Mouse (Mus musculus) brown adipose tissue, adult 24 weeks (tissue): ENCODE measurements around the gene Gsc2. TPM values are rescaled to one million over a fixed set of nuclear protein-coding genes. Genes with fewer than 3 reads are reported as not detected.

Experiments
- polyA plus RNA-seq: library from polyadenylated mRNA; stranded (reverse); fragments of >200 nt; gene quantifications from 2 replicates; pipeline ENCODE4 v1.2.4, GENCODE M21; 2012; ENCODE audit not compliant: missing spikeins, insufficient read depth, insufficient read length

Gene Gsc2
- polyA plus RNA-seq, 1 experiment: not detected

Other genes with a start within 250 kb of the Gsc2 start
- 14.7 and 16.2 TPM in 2 replicates for gene Med15, start 182.2 kb downstream of the Gsc2 start, polyA plus RNA-seq
- gene Klhl22, start 155.4 kb downstream of the Gsc2 start, polyA plus RNA-seq: 10.2 and 19.0 TPM in 2 replicates
- 0.92 and 1.8 TPM in 2 replicates for gene Scarf2, start 117.8 kb downstream of the Gsc2 start, polyA plus RNA-seq
- not detected in 2 replicates for gene B830017H08Rik, start 81.9 kb downstream of the Gsc2 start, polyA plus RNA-seq
- 1.5 and 2.1 TPM in 2 replicates for gene Car15, start 76.7 kb downstream of the Gsc2 start, polyA plus RNA-seq
- not detected in 2 replicates for gene Gm20518, start 23.4 kb downstream of the Gsc2 start, polyA plus RNA-seq
- 0.28 TPM in 1 of 2 replicates, not detected in the other for gene Tssk1, start 20.8 kb downstream of the Gsc2 start, polyA plus RNA-seq
- 15.5 and 17.6 TPM in 2 replicates for gene Dgcr2, start 16.5 kb downstream of the Gsc2 start, polyA plus RNA-seq
- gene Tssk2, start 16.4 kb downstream of the Gsc2 start, polyA plus RNA-seq: not detected in 2 replicates
- gene Ess2, start 3.7 kb downstream of the Gsc2 start, polyA plus RNA-seq: 8.3 and 8.8 TPM in 2 replicates
- gene Slc25a1, start 13.2 kb upstream of the Gsc2 start, polyA plus RNA-seq: 1,001 and 1,166 TPM in 2 replicates
- gene Vpreb2, start 65.4 kb upstream of the Gsc2 start, polyA plus RNA-seq: not detected in 2 replicates
- 125 and 134 TPM in 2 replicates for gene Dgcr6, start 137.8 kb upstream of the Gsc2 start, polyA plus RNA-seq
- gene Prodh, start 175.1 kb upstream of the Gsc2 start, polyA plus RNA-seq: 14.8 and 27.5 TPM in 2 replicates
- gene Rtn4r, start 212.6 kb upstream of the Gsc2 start, polyA plus RNA-seq: not detected in 2 replicates